Mouse (Mus musculus) embryonic facial prominence, embryonic 14.5 days (tissue): Measurements from ENCODE around the gene Ifnab. TPM values are rescaled to one million over a fixed set of nuclear protein-coding genes. Genes with fewer than 3 reads are reported as not detected.

ENCODE experiments used
- ATAC-seq: fragments of 200-750 bp; cut with Nextera tagmentation; 2 replicates; pipeline ENCODE4 v1.8.0; 2017; ENCODE audit warnings: low read depth, moderate number of reproducible peaks, moderate TSS enrichment
- DNase-seq: peaks from one replicate; pipeline ENCODE4 v3.0.0-alpha.2; 2015; ENCODE audit warnings: low spot score
- H3K27ac ChIP-seq: fragments of 300-500 bp; sonication (generic); replicated peaks from 2 replicates; pipeline ENCODE4 v1.5.1; 2014; ENCODE audit warnings: low read depth, mild to moderate bottlenecking, low read length, moderate library complexity
- H3K27me3 ChIP-seq: fragments of 300-500 bp; sonication (generic); replicated peaks from 2 replicates; pipeline ENCODE4 v1.6.1; 2014; ENCODE audit warnings: low read length; ENCODE audit not compliant: control insufficient read depth, insufficient read depth
- H3K36me3 ChIP-seq: fragments of 300-500 bp; sonication (generic); 2 replicates; pipeline ENCODE4 v1.6.1; 2014; ENCODE audit warnings: low read length, mixed read lengths; ENCODE audit not compliant: control insufficient read depth, insufficient read depth
- H3K4me1 ChIP-seq: fragments of 300-500 bp; sonication (generic); 2 replicates; pipeline ENCODE4 v1.6.1; 2014; ENCODE audit warnings: antibody characterized with exemption, low read length; ENCODE audit not compliant: control insufficient read depth, insufficient read depth
- H3K4me2 ChIP-seq: fragments of 300-500 bp; sonication (generic); 2 replicates; pipeline ENCODE4 v1.6.1; 2014; ENCODE audit warnings: low read depth, mild to moderate bottlenecking, low read length, moderate library complexity, mixed read lengths
- H3K4me3 ChIP-seq: fragments of 300-500 bp; sonication (generic); 2 replicates; pipeline ENCODE4 v1.5.1; 2014; ENCODE audit warnings: low read depth, mild to moderate bottlenecking, low read length
- H3K9ac ChIP-seq: fragments of 300-500 bp; sonication (generic); 2 replicates; pipeline ENCODE4 v1.6.1; 2014; ENCODE audit warnings: low read depth, mild to moderate bottlenecking, low read length, moderate library complexity, mixed read lengths
- H3K9me3 ChIP-seq: fragments of 300-500 bp; sonication (generic); 2 replicates; pipeline ENCODE4 v1.6.1; 2016; ENCODE audit warnings: low read length; ENCODE audit not compliant: control insufficient read depth
- WGBS: fragments of 180-500 bp; shearing (Covaris S2); extraction: QIAGEN DNeasy Blood & Tissue Kit; methylation state at CpG from one replicate; pipeline ENCODE4 v1.1.7; 2014; 5-methylcytosine and 5-hydroxymethylcytosine counted together
- polyA plus RNA-seq: library from polyadenylated mRNA; unstranded; fragments of >200 nt; fragmentation: Nextera tagmentation; extraction: Ambion mirVana; gene quantifications from 2 replicates; pipeline ENCODE4 v1.2.1, GENCODE M21; 2014

Gene Ifnab
- not detected in 2 replicates for polyA plus RNA-seq

- no peak within 1 kb of the TSS for H3K4me3 ChIP-seq
- H3K9me3 ChIP-seq, result no peaks in the 10 kb centered on the region
- no peak within 1 kb of the TSS for H3K9ac ChIP-seq
- no peak within 1 kb of the TSS for H3K27ac ChIP-seq
- H3K4me1 ChIP-seq, result no peaks in the 10 kb centered on the region
- no peak within 1 kb of the TSS for H3K4me2 ChIP-seq
- DNase-seq, result no peak
- no peak for ATAC-seq
- H3K27me3 ChIP-seq, result no peaks in the 10 kb centered on the region
- no peaks in the 10 kb centered on the region for H3K36me3 ChIP-seq
- 62% methylated on average over 2 of the region's 2 CpGs for WGBS
Measured at GRCm38 (mm10) chr4:88691259-88691658, at the start of gene Ifnab. Gene Ifnab (minus strand): TSS chr4:88691359.

- 87% methylated on average over 6 of the region's 6 CpGs for WGBS
- H3K36me3 ChIP-seq, result no peaks in the 10 kb centered on the region
- H3K27ac ChIP-seq, result no peak overlapping the region
- H3K9ac ChIP-seq, result no peak overlapping the region
- ATAC-seq (no peak), DNase-seq (no peak)
- no peaks in the 10 kb centered on the region for H3K27me3 ChIP-seq
- no peaks in the 10 kb centered on the region for H3K4me1 ChIP-seq
- no peak overlapping the region for H3K4me3 ChIP-seq
- no peak overlapping the region for H3K4me2 ChIP-seq
- no peaks in the 10 kb centered on the region for H3K9me3 ChIP-seq
Measured at GRCm38 (mm10) chr4:88739036-88739435, 47.9 kb upstream of the Ifnab start.

GRCm38 (mm10) chr4:88738480-88738879 is 47.3 kb upstream of the Ifnab start:
- Histone ChIP-seq H3K4me1 (no peaks in the 10 kb centered on the region), H3K36me3 (no peaks in the 10 kb centered on the region), H3K27me3 (no peaks in the 10 kb centered on the region), H3K4me3 (no peak overlapping the region), H3K9ac (no peak overlapping the region), H3K9me3 (no peaks in the 10 kb centered on the region), H3K27ac (no peak overlapping the region), H3K4me2 (no peak overlapping the region)
- WGBS, result 0% methylated on average over 2 of the region's 2 CpGs
- DNase-seq (no peak), ATAC-seq (no peak)

- no peak overlapping the region for H3K4me2 ChIP-seq
- H3K36me3 ChIP-seq, result no peaks in the 10 kb centered on the region
- H3K27me3 ChIP-seq, result no peaks in the 10 kb centered on the region
- WGBS, result 0% methylated on average over 1 of the region's 1 CpGs
- ATAC-seq, result no peak
- H3K9ac ChIP-seq, result no peak overlapping the region
- H3K4me1 ChIP-seq, result no peaks in the 10 kb centered on the region
- H3K4me3 ChIP-seq, result no peak overlapping the region
- no peak overlapping the region for H3K27ac ChIP-seq
- no peak for DNase-seq
- H3K9me3 ChIP-seq, result no peaks in the 10 kb centered on the region
Measured at GRCm38 (mm10) chr4:88727324-88727723, 36.2 kb upstream of the Ifnab start.

GRCm38 (mm10) chr4:88726727-88727126 is 35.6 kb upstream of the Ifnab start:
- Histone ChIP-seq H3K4me2 (no peak overlapping the region), H3K4me3 (no peak overlapping the region), H3K4me1 (no peaks in the 10 kb centered on the region), H3K27me3 (no peaks in the 10 kb centered on the region), H3K36me3 (no peaks in the 10 kb centered on the region), H3K9ac (no peak overlapping the region), H3K27ac (no peak overlapping the region), H3K9me3 (no peaks in the 10 kb centered on the region)
- 86% methylated on average over 6 of the region's 6 CpGs for WGBS
- DNase-seq (no peak), ATAC-seq (no peak)

- Histone ChIP-seq H3K27me3 (no peaks in the 10 kb centered on the region), H3K4me3 (no peak overlapping the region), H3K27ac (peak overlapping the region; percentile 70), H3K4me2 (0 out of 2 replicates have a peak overlapping the region, but pooled peaks have one; percentile 12), H3K4me1 (peaks cover 17% of the 10 kb centered on the region), H3K9ac (no peak overlapping the region), H3K36me3 (peaks cover 15% of the 10 kb centered on the region), H3K9me3 (no peaks in the 10 kb centered on the region)
- DNase-seq (peak; percentile 38), ATAC-seq (no peak; the same call in 1 of the 2 replicates)
- WGBS, result 56% methylated on average over 8 of the region's 8 CpGs
Measured at GRCm38 (mm10) chr4:88723497-88724090, 32.4 kb upstream of the Ifnab start.

DNA sequence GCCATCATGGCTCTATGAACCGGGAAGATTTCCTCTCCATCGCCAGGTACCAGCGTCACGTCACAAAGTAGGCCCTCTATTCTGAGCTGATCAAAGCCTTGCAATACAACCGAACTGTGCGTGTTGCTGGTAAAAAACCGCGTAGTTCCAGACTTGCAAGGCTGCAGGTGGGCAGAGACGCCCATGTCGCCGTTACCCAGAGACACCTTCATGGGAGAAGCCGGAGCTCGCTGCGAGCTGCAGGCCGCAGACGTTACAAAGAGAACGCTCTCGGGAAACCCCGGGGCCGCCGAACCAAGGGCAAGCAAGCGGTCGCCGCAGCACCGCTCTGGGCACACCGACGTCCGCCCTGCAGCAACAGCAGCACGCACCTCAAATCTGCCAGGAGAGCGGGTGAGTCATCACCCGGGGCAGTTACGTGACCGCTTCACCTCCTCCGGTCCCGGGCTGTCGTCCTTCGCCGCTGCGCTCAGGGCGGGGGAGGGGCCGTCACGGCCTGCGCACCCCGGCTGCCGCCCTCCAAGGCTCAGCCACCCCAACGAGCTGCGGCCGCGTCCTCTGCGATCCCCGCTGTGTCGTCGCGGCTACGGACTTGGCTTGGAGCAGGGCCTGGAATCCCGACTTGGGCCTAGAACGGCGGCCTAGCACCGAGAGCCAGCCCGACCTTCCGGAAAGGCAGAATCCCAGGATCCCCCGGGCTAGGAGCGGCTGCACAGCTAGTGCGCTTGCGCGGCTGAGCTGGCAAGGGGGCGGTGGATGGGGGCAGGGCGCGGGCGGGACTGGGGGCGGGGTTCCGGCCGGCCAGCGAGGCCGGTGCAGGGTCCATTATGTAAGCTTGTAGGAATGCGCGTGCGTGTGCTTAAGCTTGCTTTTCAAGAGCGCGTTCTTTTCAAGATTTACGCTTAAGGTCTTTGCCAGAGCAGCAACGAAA is 30.9 kb upstream of the Ifnab start, which contains the start of the genes Gm26566 and Klhl9:
Gene Gm26566 (plus strand): TSS at position 15 of the 931 bp plus-strand sequence.
Gene Klhl9 (minus strand): TSS at position 675 of the 931 bp plus-strand sequence.
- ATAC-seq (peak; percentile 94), DNase-seq (peak; percentile 99)
- Histone ChIP-seq H3K9me3 (no peaks in the 10 kb centered on the region), H3K4me1 (peaks cover 25% of the 10 kb centered on the region), H3K4me2 (peak within 1 kb of the TSS; percentile 76), H3K27ac (peak within 1 kb of the TSS; percentile 98), H3K9ac (peak within 1 kb of the TSS; percentile 100), H3K27me3 (no peaks in the 10 kb centered on the region), H3K36me3 (peaks cover 25% of the 10 kb centered on the region), H3K4me3 (peak within 1 kb of the TSS; percentile 96)
- WGBS, result under 1% methylated on average over 44 of the region's 82 CpGs

- Histone ChIP-seq H3K27ac (no peak overlapping the region), H3K9ac (peak overlapping the region; percentile 52), H3K4me2 (peak overlapping the region; percentile 76), H3K27me3 (no peaks in the 10 kb centered on the region), H3K9me3 (no peaks in the 10 kb centered on the region), H3K4me3 (peak overlapping the region; percentile 38), H3K4me1 (peaks cover 25% of the 10 kb centered on the region), H3K36me3 (peaks cover 47% of the 10 kb centered on the region)
- 36% methylated on average over 1 of the region's 1 CpGs for WGBS
- ATAC-seq (no peak), DNase-seq (no peak)
Measured at GRCm38 (mm10) chr4:88718715-88719114, 27.6 kb upstream of the Ifnab start.
